Mouse (Mus musculus) brain, embryonic 14.5 days (tissue): ENCODE results near the gene Avl9. TPM values are rescaled to one million over a fixed set of nuclear protein-coding genes. Genes with fewer than 3 reads are reported as not detected.

ENCODE experiments used
- DNase-seq: peaks from one replicate; pipeline ENCODE4 v3.0.0-alpha.2; 2011; ENCODE audit warnings: low read depth
- CTCF ChIP-seq: fragments of 200-500 bp; IDR thresholded peaks from 2 replicates; pipeline ENCODE4 v1.5.1; 2012; ENCODE audit warnings: inconsistent platforms, mild to moderate bottlenecking, moderate library complexity, borderline replicate concordance; ENCODE audit not compliant: insufficient read depth, insufficient read length; ENCODE audit errors: extremely low read depth
- POLR2A ChIP-seq: fragments of 200-500 bp; IDR thresholded peaks from 2 replicates; pipeline ENCODE4 v1.6.1; 2012; ENCODE audit warnings: mild to moderate bottlenecking, inconsistent platforms, borderline replicate concordance; ENCODE audit not compliant: poor library complexity, insufficient read depth, insufficient read length, severe bottlenecking; ENCODE audit errors: extremely low read depth
- polyA plus RNA-seq: library from polyadenylated mRNA; depleted of rRNA; stranded (reverse); fragments of >200 nt; gene quantifications from 2 replicates; pipeline ENCODE4 v1.2.3, GENCODE M21; 2012; rRNA removed

The Avl9 gene
- polyA plus RNA-seq, result 30.3 and 34.6 TPM in 2 replicates

- DNase-seq, result peak; percentile 98
- peak; percentile 63 for TF ChIP-seq CTCF
- TF ChIP-seq POLR2A, result peak; percentile 76
These were observed at the start of gene Avl9 for GRCm38 (mm10) chr6:56714574-56715269. Avl9 (plus strand) TSS chr6:56714899.

DNA sequence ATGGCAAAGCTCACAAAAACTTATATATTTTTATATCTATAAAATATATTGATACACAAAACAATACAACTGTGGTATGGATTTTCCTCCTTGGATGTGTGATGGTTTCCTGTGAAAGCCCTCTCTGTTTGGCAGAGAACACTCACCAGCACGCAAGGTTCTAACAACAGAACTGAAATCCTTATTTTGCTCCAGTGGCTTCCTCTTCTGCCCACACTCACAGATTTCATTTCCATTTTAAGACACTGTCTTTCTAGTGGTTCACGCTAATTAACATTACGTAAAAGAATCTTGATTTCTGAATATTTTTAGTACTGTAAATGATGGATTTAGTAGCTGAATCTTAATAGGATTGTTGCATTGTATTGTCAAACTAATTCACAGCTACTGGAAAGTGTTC is 26.5 kb upstream of the Avl9 start:
- TF ChIP-seq CTCF (no peak), POLR2A (no peak)
- no peak for DNase-seq

GRCm38 (mm10) chr6:56691205-56691604 is 23.5 kb upstream of the Avl9 start:
- peak; percentile 83 for DNase-seq
- TF ChIP-seq POLR2A, result no peak
- TF ChIP-seq CTCF, result peak; percentile 77; the same call in 1 of the 2 replicates

- DNase-seq, result no peak
- TF ChIP-seq POLR2A (no peak), CTCF (no peak)
These were observed 22.3 kb upstream of the Avl9 start for GRCm38 (mm10) chr6:56692445-56692844.

GRCm38 (mm10) chr6:56703931-56704900 is 10.5 kb upstream of the Avl9 start, which contains the start of gene Lsm5:
Lsm5 (minus strand) TSS chr6:56704710.
- TF ChIP-seq POLR2A, result no peak
- TF ChIP-seq CTCF, result no peak
- peak; percentile 97 for DNase-seq

- no peak for DNase-seq
- TF ChIP-seq CTCF (no peak), POLR2A (no peak)
These were observed 519 bp upstream of the Avl9 start for GRCm38 (mm10) chr6:56714186-56714573.

- peak; percentile 92 for DNase-seq
- TF ChIP-seq POLR2A (no peak), CTCF (no peak)
These were observed 569 bp downstream of the Avl9 start for GRCm38 (mm10) chr6:56715270-56715666.

DNA sequence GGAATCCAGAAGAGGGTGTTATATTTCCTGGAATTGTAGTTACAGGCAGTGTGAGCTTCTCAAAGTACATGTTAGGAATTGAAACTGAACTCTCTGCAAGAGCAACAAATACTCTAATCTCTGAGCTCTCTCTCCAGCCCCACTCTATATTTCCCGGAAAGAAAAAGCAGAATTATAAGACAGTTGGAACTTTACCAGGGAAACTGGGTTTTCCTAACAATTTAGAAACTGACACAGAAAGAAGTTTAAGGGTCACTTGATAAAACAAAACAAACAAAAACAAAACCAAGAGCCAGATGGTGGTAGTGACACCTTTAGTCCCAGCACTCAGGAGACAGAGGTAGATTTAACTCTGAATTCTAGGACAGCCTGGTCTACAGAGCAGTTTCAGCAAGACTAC is 4.4 kb downstream of the Avl9 start:
- DNase-seq, result no peak
- no peak for TF ChIP-seq CTCF
- TF ChIP-seq POLR2A, result no peak

GRCm38 (mm10) chr6:56720877-56721276 is 6.2 kb downstream of the Avl9 start:
- peak; percentile 28 for DNase-seq
- TF ChIP-seq POLR2A (no peak), CTCF (no peak)

DNA sequence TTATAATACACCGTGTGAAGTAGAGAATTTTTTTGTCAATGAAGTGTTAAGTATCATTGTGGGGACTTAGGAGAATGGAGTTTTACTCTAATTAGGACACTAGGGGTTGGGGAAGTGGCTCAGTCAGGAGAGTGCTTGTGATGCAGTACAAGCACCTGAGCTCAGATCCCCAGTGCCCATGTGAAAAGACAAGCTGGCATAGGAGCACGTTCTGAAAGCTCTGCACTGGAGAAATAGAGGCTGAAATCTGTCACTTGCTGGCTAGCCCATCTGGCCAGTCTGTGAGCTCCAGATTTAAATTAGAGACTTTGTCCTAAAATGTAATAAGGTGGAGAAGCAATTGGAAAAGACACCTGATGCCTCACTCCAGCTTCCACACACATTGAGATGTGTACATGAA is 17.8 kb downstream of the Avl9 start:
- peak; percentile 64 for DNase-seq
- TF ChIP-seq POLR2A (no peak), CTCF (no peak)

DNA sequence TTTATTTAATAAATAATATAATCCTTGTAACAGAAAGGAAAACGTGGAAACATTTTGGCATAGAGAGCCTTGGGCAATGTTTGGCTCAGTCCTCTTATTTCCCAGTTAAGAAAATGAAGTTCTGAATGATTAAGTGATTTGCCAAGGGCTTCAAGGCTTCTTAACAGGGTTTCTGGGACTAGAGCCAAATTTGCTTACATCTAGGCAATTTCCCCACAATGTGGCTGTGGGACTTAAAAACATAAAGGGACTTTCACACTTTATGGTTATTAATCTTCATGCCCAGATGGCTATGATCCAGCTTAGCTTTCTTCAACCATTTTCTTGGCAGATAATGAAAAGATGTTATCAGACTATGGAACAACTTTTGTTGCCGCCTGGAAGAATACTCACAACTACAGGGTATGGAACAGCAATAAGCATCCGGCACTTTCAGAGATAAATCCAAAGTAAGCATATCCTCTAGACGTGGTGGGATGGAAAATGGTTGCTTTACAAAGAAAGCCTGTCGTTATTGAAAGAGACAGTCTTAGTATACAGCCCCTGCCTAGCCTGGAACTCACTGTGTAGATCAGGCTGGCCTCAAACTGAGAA is 31.3 kb downstream of the Avl9 start:
- DNase-seq, result peak; percentile 94

DNA sequence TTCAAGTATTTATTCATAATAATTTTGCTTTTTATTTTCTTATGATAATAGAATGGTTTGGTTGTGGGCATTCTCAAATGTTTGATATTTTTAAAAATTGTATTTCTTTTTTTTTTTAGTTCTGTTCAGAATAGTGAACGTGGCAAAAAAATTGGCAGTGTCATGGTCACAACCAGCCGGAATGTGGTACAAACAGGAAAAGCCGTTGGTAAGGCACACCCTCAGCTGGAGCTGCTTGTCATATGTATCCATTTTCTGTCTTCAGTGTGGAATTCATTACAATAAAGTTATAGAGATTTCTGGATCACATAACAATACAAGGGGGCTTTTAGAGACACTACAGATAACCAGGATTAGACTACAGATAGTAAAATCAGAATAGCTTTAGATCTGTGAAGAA is 39.0 kb downstream of the Avl9 start:
- DNase-seq, result no peak
- TF ChIP-seq POLR2A (no peak), CTCF (no peak)

More for the DNA sequence above, 31.3 kb downstream of the Avl9 start:
- TF ChIP-seq CTCF (no peak), POLR2A (no peak)

- no peak for DNase-seq
- TF ChIP-seq CTCF (no peak), POLR2A (no peak)
These were observed 41.4 kb downstream of the Avl9 start for GRCm38 (mm10) chr6:56756117-56756516.

GRCm38 (mm10) chr6:56759324-56759723 is 44.6 kb downstream of the Avl9 start:
- no peak for DNase-seq
- no peak for TF ChIP-seq POLR2A

- TF ChIP-seq POLR2A (no peak), CTCF (no peak)
- no peak for DNase-seq
These were observed 50.6 kb downstream of the Avl9 start for GRCm38 (mm10) chr6:56765265-56765664.
